Mouse (Mus musculus) mouse trophoblast stem cell (cell line): ENCODE measurements at regions not wholly inside any gene's neighbourhood (a gene's known extent, or its start where the extent isn't known, plus 50 kb on each side); places are given as distances from the start of the nearest gene placed in this dataset.

Experiments used
- in situ Hi-C, 2 experiments: fragments of 300-500 bp; cut with MseI, MboI; formaldehyde crosslinking; loops; 2 replicates in 1 of 2; 3 replicates in 1 of 2; pipeline ENCODE4 v1.15.1; 2025

DNA sequence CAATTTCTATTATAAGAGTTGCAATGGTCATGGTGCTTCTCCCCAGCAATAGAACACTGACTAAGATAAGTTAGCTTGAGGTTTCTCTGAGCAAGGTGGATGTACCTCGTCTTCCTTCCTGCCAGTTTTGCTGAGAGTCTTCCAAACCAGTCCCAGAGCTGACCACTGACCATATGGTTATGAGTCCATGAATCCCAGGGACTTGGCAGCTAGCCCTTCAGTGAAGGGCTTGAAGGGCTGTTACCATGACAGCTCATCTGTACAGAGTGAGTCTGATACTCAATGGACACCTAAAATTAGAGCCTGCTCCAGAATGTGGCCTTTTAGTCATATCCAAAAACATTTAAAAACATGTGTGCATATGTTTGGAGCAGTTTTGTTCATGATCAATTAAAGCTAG lies 297.5 kb upstream of the Thsd7b start:
- in situ Hi-C loops: no loop called here

DNA sequence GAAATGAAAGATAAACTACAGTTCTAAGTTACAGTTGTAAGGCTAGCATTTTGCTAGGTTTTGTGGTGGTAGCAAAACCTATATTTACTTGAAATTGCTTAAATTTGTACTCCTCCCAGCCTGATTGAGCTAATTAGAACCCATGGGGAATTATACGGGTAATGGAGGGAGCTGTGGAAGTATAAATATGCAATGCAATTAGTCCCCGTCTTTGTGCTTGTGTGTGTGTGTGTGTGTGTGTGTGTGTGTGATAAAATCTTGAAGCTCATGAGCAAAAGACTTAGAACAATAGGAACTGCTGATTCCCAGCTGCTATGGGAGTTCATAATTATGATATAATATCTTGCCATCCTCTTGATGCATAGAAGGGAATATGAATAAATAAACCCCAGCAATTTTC lies 321.7 kb upstream of the Thsd7b start:
- in situ Hi-C loops: no loop called here

DNA sequence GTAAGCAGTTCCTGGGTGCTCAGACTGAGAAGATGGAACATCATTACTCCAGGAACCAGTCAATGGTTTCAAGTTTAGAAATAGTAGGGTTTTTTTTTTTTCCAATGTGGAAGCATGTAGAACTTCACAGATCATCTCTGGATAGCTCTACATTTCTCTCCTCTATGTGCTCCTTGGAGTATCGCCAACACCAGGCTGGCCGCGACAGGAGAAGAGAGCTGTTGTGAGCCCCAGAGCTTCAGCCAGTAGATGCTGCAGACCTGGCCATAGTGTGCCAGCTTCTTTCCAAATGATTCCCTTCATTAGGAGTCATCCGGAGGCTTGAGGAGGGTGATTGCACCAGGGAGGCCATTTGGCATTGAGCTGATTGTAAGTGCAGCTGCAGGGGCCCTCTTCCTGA lies 322.6 kb upstream of the Thsd7b start:
- in situ Hi-C loops: no loop called here

DNA sequence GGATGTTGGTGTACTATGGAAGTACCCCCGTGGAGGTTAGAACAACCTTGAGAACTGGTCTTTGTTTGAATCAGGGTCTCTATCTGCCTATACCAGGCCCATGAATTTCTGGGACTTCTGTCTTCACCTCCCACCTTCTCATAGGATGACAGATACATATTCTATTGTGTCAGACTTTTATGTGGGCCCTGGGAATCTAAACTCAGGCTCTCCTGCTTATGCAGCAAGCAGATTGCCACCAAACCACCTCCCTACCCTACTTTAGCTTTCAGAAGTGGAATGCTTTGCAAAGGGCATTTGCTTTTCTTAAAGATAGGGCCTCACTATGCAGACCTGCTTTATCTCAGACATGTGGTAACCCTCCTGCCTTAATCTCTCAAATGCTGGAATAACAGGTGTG lies 322.7 kb upstream of the Cxcr4 start:
- in situ Hi-C loops: no loop called here

DNA sequence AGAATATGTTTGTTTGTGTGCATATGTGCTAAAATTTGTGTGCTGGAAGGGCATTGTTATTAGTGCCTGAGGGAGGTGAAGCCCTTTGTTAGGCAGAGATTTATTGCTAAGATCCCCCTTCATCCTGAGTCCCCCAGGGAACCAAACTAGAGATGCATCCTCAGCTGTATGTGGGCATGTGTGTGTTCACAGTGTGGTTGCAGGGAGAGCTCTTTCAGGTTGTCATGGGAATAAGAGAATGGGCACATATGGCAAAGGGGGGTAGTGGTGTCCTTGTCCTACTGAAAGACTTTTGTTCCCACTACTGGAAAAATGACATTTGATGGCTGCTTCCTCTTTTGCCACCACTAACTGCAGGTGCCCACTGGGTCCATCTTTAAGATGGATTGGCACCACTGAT lies 320.4 kb upstream of the Cxcr4 start:
- in situ Hi-C loops: no loop called here

DNA sequence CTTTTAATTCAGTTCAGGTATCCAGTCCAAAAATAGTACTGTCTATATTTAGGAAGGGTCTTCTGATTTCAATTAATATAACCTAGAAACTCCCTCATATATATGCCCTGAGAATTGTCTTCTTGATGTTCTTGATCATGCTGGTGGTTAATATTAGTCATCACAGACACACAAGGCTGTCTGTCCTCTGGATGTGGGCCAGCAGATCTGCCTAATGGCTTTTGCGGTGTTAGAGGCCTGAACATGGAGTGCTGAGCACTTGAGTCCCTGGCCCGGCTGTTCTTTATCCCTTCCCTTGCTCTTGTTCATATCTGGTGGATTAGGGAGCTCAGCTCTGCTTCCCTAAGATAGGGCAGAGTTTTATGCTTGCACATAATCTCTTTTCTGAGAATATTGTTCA lies 315.5 kb upstream of the Cxcr4 start:
- in situ Hi-C loops: no loop called here

DNA sequence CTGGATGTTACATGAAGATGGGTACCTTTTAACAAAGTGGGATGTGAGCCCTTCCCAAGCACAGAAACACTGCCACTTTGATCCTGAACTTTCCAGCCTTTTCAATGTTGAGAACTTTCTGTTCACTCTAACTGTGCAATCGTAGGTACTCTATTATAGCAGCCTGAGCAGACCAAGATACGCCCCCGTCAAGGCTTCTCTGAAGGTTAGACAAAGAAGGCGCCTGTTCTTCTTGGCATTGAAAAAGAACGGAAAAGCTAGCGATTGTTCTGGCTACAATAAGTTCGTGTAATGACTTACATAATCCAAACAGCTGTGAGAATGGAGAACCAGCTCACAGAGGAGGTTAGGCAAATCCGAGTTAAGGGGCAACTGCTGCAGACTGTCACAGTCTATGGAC lies 305.9 kb upstream of the Cxcr4 start:
- in situ Hi-C loops: loop anchor here in 1 of 2 experiments (25.0 kb wide), 1 partner anchor 339 kb away; no protein-coding TSS in a partner anchor

DNA sequence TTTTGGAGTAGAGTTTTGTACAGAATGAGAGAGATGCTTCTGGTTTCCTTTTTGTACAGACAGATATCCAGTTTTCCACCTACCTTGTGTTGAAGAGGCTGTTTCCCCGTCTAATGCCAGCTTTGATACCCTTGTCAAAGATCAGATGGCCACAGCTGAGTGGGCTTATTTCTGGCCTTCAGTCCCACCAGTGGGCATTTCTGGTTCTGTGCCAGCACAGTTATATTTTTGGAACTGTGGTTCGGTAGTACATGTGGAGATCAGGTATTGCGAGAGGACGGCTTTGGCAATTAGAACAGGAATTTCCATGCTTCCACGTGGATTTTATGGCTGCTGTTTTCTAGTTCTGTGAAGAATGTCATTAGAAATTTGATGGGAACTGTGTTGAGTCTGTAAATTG lies 302.5 kb upstream of the Cxcr4 start:
- in situ Hi-C loops: loop anchor here in 1 of 2 experiments (25.0 kb wide), 1 partner anchor 343 kb away; no protein-coding TSS in a partner anchor

DNA sequence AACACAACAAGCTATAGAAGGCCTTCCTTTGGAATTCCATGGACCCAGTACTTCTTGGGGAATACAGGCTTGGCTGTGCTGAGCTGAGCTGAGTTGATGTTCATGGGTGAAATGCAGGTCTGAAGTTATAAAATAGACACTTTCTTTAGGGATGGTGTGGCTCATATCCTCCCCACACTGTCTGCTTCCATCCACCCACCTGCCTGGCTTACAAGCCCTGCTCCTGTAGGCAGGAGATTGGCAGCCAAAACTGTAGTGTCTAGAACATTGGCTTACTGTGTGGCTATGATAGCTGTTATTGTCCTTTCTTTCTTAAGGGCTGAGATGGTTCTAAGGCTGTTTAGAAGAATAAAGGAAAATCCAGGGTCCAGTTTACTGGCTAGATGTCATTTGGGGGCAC lies 286.2 kb upstream of the Cxcr4 start:
- in situ Hi-C loops: loop anchor here (10.0 to 25.0 kb wide), 3 partner anchors 197 to 367 kb away; no protein-coding TSS in a partner anchor

DNA sequence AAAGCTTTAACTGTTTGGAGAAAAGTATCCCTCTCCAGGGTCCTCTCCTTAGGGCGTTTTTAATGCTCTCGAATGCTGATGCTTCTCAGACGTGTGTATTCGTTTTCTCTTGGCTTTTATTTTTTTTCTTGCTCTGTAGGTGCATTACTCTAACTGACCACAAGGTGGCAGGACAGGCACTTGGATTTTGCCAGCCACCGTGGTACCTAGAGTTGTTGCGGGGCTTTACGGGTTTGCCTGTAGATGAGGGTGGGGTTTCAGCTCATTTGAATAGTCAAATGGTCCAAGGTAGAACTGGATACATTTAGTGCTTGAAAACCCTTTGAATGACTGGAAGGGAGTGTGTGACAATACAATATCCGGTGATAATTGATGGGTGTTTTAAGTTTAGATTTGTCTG lies 283.2 kb upstream of the Cxcr4 start:
- in situ Hi-C loops: loop anchor here (10.0 to 25.0 kb wide), 3 partner anchors 200 to 370 kb away; no protein-coding TSS in a partner anchor

DNA sequence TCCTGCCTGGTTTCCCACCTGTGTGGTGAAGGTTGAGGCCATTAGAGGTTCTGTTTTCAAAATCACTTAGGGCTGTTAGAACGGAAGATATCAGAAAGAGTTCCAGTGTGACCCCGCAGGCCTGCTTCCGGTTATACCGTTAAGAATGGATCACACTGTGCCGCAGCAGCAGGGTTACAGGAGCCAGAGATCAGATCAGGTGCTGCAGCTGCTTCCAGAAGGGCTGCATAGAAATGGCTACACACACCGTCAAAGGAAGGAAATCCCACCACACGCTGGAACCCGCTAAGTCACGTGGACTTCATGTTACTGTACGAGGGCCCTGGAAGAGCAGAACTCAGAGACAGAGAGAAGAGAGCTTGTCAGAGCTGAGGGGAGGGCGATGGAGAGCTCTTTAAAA lies 282.1 kb upstream of the Cxcr4 start:
- in situ Hi-C loops: loop anchor here (10.0 kb wide), 2 partner anchors 201 to 371 kb away; no protein-coding TSS in a partner anchor

DNA sequence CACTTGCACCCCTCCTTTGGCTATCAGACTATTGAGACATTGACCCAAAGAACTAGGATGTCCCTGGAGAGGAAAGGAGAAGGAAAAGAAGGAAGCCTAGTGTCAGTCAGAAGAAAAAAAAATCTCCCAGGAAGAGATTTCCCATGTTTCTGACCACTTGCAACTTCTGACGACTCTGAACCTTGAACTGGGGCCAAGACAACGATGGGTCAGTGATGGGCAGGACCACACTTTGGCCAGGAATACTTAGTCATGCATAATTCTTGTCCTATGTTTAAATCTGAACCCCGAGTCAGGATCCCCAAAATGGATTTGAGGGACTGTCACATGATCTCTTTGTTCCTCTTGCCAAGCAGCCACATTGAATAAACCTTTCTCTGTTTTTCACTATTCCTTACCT lies 276.7 kb upstream of the Cxcr4 start:
- in situ Hi-C loops: no loop called here

DNA sequence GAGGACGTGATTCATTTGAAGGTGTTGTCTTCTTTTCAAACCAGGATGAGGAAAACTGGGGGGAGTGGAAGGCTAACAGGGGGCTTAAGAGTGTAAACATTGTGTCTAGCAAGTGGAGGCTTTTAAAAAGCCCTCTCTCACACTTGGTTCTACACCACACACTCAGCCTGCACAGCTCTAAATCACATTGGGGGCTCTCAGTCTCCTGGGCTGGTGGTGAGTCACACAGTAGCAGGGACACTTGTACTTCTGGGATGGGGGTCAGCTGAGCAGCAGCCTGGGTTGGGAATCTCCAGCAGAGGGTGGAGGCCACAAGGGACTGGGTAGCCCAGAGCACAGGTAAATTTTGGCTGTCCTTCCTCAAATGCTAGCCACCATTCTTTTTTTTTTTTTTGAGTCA lies 268.4 kb upstream of the Cxcr4 start:
- in situ Hi-C loops: no loop called here

DNA sequence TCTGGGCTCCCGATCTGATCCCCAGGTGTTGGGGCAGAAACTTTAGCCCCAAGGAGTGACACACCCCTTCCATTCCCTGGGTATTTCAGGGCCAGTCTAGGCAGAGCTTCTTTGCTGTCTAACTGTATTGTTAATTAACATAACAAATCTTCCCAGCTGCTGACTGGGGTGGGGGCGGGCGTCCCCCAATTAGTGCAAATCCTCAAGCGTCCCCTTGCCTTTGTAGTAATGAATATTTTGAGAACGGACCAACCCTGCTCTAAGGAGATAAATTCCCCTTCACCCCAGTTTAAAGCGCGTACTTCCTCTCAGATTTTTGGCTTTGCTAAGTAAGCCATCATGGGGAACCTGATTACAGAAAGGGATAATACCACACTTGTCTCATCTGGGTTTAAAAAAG lies 268.0 kb upstream of the Cxcr4 start:
- in situ Hi-C loops: no loop called here

DNA sequence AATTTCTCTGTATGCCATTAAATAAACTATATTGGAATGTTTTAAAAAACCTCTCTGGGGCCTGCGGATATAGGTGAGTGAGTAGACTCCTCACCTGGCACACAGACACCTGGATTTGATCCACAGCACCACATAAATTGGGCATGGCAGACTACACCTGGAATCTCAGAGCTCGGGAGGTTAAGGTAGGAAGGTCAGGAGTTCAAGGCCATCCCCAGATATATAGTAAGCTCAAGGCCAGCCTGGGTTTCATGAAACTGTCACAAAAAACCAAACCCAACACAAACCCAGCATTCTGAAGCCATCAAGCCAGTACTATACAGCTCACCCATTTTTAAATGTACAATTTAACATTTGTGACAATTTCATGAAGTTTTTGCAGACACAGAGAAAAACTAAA lies 266.6 kb upstream of the Cxcr4 start:
- in situ Hi-C loops: no loop called here

DNA sequence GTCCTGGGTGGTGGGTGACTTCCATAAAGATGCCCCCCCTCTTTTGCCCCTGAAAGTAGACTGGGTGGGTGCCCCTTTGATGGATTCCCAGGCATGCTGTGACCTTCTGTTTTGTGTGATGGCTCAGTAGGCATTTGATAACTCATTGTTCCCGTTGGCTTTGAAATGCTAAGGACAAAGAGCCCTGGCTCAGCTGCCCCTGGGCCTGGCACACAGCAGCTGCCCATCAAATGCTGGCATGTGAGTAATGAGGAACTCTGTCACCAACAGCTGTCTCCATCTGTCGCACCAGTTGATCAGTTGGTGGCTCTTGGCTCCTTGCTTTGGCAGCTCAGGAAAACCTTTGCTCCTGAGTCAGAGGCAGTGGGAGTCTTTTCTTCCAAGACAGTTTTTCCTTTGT lies 264.8 kb upstream of the Cxcr4 start:
- in situ Hi-C loops: no loop called here

DNA sequence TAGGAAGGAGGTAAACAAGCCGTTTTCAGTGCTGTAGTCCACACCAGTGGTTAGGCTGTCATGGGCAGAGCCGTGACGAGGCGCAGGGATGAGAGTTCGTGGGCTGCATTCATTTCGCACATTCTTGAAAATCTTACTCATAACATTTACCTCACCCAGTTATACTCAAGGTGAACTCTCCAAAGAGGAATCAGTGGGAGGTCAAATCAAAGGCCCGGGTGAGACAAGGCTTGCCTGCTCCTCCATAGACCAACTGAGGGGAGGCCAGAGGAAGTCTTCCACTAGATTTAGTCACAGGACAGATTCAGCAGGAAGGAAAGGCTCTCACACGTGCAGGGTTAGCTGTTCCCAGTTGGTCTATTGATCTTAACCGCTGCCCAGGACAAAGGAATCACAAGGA lies 262.6 kb upstream of the Cxcr4 start:
- in situ Hi-C loops: no loop called here

DNA sequence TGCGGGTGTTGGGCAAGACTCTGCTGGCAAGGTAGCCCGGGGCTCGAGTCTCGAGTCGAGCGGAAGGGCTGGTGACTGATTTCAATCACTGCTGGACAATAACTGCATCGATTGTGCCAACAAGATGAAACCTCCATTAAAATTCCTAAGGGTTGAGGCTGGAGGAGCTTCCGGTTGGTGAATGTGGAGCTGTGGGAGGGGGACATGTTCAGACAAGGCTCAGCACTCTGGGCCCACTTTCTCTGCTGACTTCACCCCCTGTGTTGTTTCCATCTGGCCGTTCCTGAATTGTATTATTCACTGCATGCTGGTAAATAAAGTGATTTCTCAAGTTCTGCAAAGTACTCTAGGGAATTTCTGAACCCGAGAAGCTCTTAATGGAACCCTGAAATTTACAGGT lies 261.2 kb upstream of the Cxcr4 start:
- in situ Hi-C loops: no loop called here

DNA sequence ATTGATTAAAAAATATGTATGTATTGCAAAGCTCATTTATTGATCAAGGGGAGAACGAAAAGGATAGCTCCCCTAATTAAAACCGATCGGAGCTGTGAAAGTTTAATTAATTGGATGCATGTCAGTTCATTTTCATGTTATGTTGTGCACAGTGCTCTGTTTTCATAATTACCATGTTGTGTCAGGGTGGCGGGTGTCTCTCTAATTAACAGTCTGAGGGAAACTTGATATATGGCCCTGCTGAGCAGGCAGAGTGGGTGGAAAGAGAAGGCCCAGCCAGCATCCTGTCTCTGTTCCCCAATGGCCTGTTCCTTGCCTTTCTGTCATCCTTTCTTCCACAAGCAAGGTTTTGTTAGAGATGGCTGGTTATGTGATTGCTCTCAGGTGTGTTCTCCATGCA lies 245.3 kb upstream of the Cxcr4 start:
- in situ Hi-C loops: no loop called here

DNA sequence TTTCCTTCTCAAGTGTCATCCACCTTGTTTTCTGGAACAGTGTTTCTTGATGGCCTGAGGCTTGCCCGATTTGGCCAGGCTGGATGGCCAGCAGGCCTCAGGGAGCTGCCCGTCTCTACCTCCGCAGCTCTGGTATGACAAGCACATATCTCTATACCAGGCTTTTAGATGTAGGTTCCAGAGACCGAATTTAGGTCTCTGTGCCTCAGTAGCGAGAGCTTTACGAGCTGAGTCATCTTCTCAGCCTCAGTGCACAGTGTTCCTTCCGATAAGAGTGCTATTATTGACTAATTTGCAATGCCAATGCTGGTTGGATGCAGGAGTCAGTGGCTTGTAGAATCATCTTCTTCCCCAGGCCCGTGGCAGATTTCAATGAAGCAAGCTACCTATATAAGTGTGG lies 243.4 kb upstream of the Cxcr4 start:
- in situ Hi-C loops: no loop called here

DNA sequence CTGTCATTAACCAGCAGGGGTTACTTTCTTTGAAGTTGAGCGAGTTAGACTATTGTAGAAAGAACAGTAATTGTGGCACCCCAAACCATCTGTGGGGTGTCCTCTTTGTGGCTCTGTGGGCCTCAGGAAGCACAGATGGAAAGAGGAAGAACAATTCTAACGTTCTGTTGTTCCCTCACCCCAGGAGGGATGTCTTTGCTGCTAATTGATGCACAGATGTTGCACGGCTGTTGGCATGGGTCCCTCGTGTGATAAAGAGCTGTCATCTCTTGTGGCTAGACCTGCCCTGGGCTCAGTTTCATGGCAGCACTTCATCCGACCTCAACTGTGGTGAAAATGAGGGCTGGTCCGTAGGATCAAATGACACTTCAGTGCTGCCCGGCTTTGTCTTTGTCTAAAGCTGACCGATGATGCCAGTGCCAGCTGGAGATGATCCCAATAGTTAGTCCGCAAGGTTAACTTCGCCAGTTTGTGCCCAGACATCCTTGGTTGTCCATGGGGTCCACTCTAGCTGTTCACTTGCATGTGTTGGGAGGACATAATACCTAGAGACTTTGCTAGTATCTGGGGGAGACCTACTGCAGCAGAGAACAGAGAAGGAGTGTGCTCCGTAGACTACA lies 241.1 kb upstream of the Cxcr4 start:
- in situ Hi-C loops: no loop called here

DNA sequence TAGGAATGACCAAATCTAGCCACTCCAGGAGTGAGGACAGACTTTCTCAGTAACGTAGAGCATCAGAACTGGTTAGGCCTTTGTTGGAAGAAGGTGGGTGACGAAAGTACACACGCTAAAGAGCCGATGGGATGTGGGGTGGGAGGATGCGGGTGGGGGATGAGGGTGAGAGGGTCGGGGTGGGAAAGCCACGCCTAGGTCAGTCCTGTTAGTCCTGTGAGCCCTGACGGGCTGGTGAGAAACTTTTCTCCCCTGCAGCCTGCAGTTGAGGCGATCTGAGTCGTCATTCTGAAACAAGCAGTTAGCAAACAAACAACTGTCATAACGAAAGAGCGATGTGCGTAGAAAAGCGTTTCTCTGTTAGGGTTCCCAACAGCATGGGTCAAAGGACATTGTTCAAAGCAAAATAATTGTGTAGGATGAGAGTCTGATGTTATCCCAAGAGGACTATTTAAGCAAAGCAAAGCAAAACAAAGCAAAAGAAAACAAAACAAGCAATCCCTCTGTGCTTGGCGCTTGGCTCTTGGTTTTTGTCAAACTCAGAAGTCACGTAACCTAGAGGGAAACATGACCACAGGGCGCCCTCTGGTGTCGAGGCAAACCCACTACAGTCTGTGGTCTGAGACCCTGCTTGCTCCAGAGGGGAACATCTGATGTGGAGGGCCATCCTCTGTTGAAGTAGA lies 240.2 kb upstream of the Cxcr4 start:
- in situ Hi-C loops: no loop called here

DNA sequence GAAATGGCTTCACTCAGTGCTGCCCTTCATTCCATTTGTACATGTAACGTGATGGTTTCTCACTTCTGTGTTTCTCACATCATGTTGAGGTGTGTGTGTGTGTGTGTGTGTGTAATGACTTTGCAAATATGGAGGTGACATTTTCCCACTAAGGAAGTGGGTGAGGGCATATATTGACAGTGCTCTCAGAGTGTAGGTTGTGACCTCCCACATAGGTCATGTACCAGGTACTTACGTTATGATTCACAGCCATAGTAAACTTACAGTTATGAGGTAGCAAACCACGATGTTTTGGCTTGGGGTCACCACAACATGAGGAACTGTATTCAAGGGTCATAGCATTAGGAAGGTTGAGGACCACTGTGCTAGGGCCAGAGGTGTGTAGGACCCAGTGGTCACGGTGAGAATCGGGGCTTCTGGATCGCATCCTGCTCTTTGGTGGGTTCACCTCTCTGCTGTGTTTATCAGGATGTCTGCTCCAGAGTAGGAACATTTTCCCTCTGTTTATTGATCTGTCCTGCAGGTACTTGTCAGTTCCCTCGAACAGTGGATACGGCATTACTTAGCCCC lies 238.7 kb upstream of the Cxcr4 start:
- in situ Hi-C loops: no loop called here
